Mouse (Mus musculus): ENCODE data around the gene Ssx9. TPM values are rescaled to one million over a fixed set of nuclear protein-coding genes. Genes with fewer than 3 reads are reported as not detected.

The Ssx9 gene
- polyA plus RNA-seq (2012; ENCODE audit: low replicate concordance), result not detected in 2 replicates

DNA sequence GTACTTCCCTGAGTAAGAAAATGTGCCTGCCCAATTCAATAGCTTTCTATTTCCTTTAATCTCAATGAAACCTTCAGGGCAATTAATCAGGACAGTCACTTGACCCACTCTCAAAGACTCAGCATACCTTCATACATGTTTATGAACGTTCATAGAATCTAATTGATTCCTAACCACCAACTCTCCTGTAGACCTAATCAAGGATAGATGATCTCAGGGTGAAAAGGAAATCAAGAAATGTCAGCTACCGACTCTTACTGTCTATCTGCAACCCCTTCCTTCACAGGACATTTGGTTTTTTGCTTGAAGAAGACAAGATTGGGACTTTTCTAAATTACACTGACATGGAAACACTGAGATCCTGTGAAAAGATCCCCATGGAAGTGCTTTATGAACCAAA, at the start of gene Ssx9:
Ssx9 (plus strand) TSS at position 301 of the 400 bp plus-strand sequence.

DNA sequence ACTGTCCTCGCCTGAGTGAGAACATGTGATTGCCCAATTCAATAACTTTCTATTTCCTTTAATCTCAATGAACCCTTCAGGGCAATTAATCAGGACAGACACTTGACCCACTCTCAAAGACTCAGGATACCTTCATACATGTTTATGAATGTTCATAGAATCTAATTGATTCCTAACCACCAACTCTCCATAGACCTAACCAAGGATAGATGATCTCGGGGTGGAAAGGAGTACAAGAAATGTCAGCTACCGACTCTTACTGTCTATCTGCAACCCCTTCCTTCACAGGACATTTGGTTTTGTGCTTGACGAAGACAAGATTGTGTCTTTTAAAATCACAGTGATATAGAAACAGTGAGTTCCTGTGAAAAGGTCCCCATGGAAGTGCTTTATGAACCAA, 55.2 kb downstream of the Ssx9 start, which contains the start of gene Ssxb5:
Ssxb5 (plus strand) TSS at position 301 of the 400 bp plus-strand sequence.

Other genes with a start within 250 kb of the Ssx9 start
- gene Gm14459, start 223.5 kb upstream of the Ssx9 start, polyA plus RNA-seq (2012; ENCODE audit: low replicate concordance), result not detected in 2 replicates
- not detected in 2 replicates for gene Ssxb6, start 200.2 kb upstream of the Ssx9 start, polyA plus RNA-seq (2012; ENCODE audit: low replicate concordance)
- gene Ssxb3, start 156.6 kb upstream of the Ssx9 start, polyA plus RNA-seq (2012; ENCODE audit: low replicate concordance), result not detected in 2 replicates
- gene Ssxb8, start 57.6 kb upstream of the Ssx9 start, polyA plus RNA-seq (2012; ENCODE audit: low replicate concordance), result not detected in 2 replicates
- not detected in 2 replicates for gene Ssxb5, start 55.3 kb downstream of the Ssx9 start, polyA plus RNA-seq (2012; ENCODE audit: low replicate concordance)
- gene Gm6592, start 95.6 kb downstream of the Ssx9 start, polyA plus RNA-seq (2012; ENCODE audit: low replicate concordance), result not detected in 2 replicates
- gene Gm5751, start 125.8 kb downstream of the Ssx9 start, polyA plus RNA-seq (2012; ENCODE audit: low replicate concordance), result not detected in 2 replicates
- gene B630019K06Rik, start 143.9 kb downstream of the Ssx9 start, polyA plus RNA-seq (2012; ENCODE audit: low replicate concordance), result 0.68 and 1.1 TPM in 2 replicates
- not detected in 2 replicates for gene Fthl17b, start 214.5 kb downstream of the Ssx9 start, polyA plus RNA-seq (2012; ENCODE audit: low replicate concordance)
- gene Fthl17c, start 228.1 kb downstream of the Ssx9 start, polyA plus RNA-seq (2012; ENCODE audit: low replicate concordance), result not detected in 2 replicates
- gene Fthl17d, start 238.3 kb downstream of the Ssx9 start, polyA plus RNA-seq (2012; ENCODE audit: low replicate concordance), result not detected in 2 replicates

Data from leukemia stem cell, adult 10-12 weeks (primary cell).